Mouse (Mus musculus) heart, adult 2 months (tissue): ENCODE measurements around the gene Stfa2l1. TPM values are rescaled to one million over a fixed set of nuclear protein-coding genes. Genes with fewer than 3 reads are reported as not detected.
"Not testable (repeated sequence)": the region's sequence is repeated elsewhere in the genome, so short reads cannot be mapped to it uniquely, and the experiment has no call there.

Source experiments
- DNase-seq, 2 experiments: peaks; one replicate each; pipeline ENCODE4 v3.0.0; 2021
- H3K27ac ChIP-seq: fragments of 200-600 bp; 2 replicates; pipeline ENCODE4 v1.8.1; 2022
- H3K27me3 ChIP-seq: fragments of 200-500 bp; 2 replicates; pipeline ENCODE4 v1.6.1; 2012; ENCODE audit warnings: mild to moderate bottlenecking, low read length, inconsistent platforms, mixed read lengths; ENCODE audit not compliant: control insufficient read depth, insufficient read depth
- H3K36me3 ChIP-seq: fragments of 200-500 bp; 2 replicates; pipeline ENCODE4 v1.6.1; 2012; ENCODE audit warnings: low read length, inconsistent platforms; ENCODE audit not compliant: control insufficient read depth, insufficient read depth
- H3K4me1 ChIP-seq: fragments of 200-500 bp; 2 replicates; pipeline ENCODE4 v1.6.1; 2011; ENCODE audit warnings: low read length; ENCODE audit not compliant: control insufficient read depth, insufficient read depth
- H3K4me3 ChIP-seq: fragments of 200-600 bp; 2 replicates; pipeline ENCODE4 v1.8.1; 2022
- H3K79me2 ChIP-seq: fragments of 200-500 bp; replicated peaks from 2 replicates; pipeline ENCODE4 v1.6.1; 2012; ENCODE audit warnings: mild to moderate bottlenecking, inconsistent platforms, low read length, moderate library complexity, mixed read lengths; ENCODE audit not compliant: control insufficient read depth, insufficient read depth
- H3K9ac ChIP-seq: fragments of 200-500 bp; 2 replicates; pipeline ENCODE4 v1.6.1; 2012; ENCODE audit warnings: low read depth, mild to moderate bottlenecking, control low read depth, inconsistent platforms, low read length, mixed read lengths
- CTCF ChIP-seq: fragments of 200-600 bp; IDR thresholded peaks from 2 replicates; pipeline ENCODE4 v1.8.1; 2022; ENCODE audit warnings: antibody characterized with exemption, mild to moderate bottlenecking, moderate library complexity
- EP300 ChIP-seq: fragments of 200-500 bp; IDR thresholded peaks from 2 replicates; pipeline ENCODE4 v1.6.1; 2011; ENCODE audit warnings: low read depth, low read length, control low read depth; ENCODE audit not compliant: insufficient read depth
- POLR2A ChIP-seq: fragments of 200-500 bp; IDR thresholded peaks from 2 replicates; pipeline ENCODE4 v1.6.1; 2011; ENCODE audit warnings: mild to moderate bottlenecking, low read depth, low read length, control low read depth; ENCODE audit not compliant: insufficient read depth
- WGBS: fragments of 180-500 bp; shearing (Covaris S2); methylation state at CpG from one replicate; pipeline ENCODE4 v1.1.7; 2018; 5-methylcytosine and 5-hydroxymethylcytosine counted together
- intact Hi-C: fragments of 180-260 bp; cut with DNase I; formaldehyde crosslinking; loops from one replicate; pipeline ENCODE4 v1.15.1; 2025
- long read RNA-seq: library from polyadenylated mRNA; stranded (forward); transcript quantifications from one replicate; pipeline ENCODE4 v2.0.0, GENCODE M21; 2021
- polyA plus RNA-seq: library from polyadenylated mRNA; depleted of rRNA; stranded (reverse); fragments of >200 nt; gene quantifications from 2 replicates; pipeline ENCODE4 v1.2.3, GENCODE M21; 2012; rRNA removed
- total RNA-seq, 2 experiments: library from RNA; stranded (reverse); gene quantifications; 2 replicates each; pipeline ENCODE4 v1.2.3; 2021

The Stfa2l1 gene
- total RNA-seq (not detected), polyA plus RNA-seq (not detected in 2 replicates)
- long read RNA-seq: 0 reads

DNA sequence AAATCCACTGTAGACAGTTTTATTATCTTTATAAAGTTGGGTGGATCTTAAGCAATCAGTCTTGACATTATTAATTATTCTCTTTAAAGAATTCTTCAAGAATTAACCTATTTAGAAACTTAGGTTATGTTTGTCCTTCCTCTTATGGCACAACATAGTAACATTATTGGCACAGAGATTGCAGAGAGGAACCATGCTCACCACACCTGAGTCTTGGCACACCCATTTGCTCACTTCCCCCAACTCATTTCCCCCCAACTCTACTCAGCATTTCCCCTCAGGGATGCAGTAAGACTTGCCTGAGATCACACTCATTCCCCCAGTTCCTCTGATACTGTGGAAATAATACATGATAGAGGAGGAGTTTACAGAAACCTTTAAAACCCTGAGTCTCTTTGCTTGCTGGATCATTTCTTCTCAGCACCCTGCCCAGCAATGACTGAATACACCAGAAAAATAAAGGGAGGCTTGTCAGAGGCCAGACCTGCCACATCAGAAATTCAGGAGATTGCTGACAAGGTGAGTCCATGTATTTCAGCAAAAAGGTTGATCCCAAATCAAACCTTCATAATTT lies at the start of gene Stfa2l1:
Stfa2l1 (plus strand) TSS at position 410 of the 574 bp plus-strand sequence.
- H3K79me2 ChIP-seq: no peaks in the 10 kb centered on the region
- DNase-seq: no peak
- H3K27ac ChIP-seq: no peak within 1 kb of the TSS
- H3K4me3 ChIP-seq: no peak within 1 kb of the TSS
- intact Hi-C loops: no loop called here
- TF ChIP-seq POLR2A: no peak
- H3K27me3 ChIP-seq: no peaks in the 10 kb centered on the region
- no peaks in the 10 kb centered on the region for H3K4me1 ChIP-seq
- no peaks in the 10 kb centered on the region for H3K36me3 ChIP-seq
- no peak within 1 kb of the TSS for H3K9ac ChIP-seq

DNA sequence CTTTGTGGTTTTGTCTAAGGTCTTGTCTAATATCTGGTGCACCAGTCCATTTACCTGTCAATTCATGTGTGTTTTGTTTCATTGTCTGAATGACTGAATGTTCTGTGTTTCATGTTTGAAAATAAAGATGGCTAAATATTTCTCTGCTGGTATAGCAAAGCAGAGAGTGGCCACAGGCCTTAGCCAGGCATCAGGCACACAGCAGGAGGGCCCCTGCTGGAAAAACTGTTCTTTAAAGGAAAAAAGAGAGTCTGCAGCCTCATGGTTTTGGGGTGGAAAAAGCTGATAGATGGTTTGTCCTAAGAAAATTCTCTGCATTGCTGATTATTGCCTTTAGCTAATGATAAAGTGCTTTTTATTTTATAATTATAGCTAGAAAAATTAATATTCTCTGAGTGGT lies 45.1 kb upstream of the Stfa2l1 start:
- H3K9ac ChIP-seq, H3K79me2 ChIP-seq, H3K4me3 ChIP-seq, H3K4me1 ChIP-seq, H3K27ac ChIP-seq, H3K36me3 ChIP-seq, DNase-seq, H3K27me3 ChIP-seq, intact Hi-C loops: not testable (repeated sequence)

DNA sequence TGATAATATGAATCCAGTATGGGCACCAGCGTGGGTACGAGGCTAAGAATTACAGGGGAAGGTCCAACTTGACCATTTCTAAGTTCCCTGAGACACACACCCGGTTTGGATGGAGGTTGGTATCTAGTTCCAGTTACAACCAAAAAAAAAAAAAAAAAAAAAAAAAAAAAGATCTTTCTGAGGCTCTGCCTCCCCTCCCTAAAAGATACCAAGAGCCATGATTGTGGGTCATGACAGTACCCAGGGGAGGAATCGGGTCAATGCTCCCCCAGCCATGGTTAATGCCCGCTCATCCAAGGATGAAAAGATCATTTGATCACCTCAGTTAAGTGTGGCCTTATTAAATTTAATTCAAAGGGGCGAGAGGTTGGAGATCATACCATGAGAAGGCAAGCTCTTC lies 40.9 kb upstream of the Stfa2l1 start:
- DNase-seq, intact Hi-C loops, H3K4me3 ChIP-seq, H3K9ac ChIP-seq, H3K79me2 ChIP-seq, H3K27me3 ChIP-seq, H3K36me3 ChIP-seq, H3K27ac ChIP-seq, H3K4me1 ChIP-seq: not testable (repeated sequence)
- WGBS: 91% methylated on average over 6 of the region's 6 CpGs

GRCm38 (mm10) chr16:36128092-36128491 lies 28.5 kb upstream of the Stfa2l1 start:
- intact Hi-C loops: no loop called here
- Histone ChIP-seq H3K27me3 (no peaks in the 10 kb centered on the region), H3K4me1 (no peaks in the 10 kb centered on the region), H3K79me2 (no peaks in the 10 kb centered on the region), H3K4me3 (no peak overlapping the region), H3K9ac (no peak overlapping the region), H3K36me3 (no peaks in the 10 kb centered on the region), H3K27ac (no peak overlapping the region)
- TF ChIP-seq EP300 (no peak), CTCF (no peak), POLR2A (no peak)
- DNase-seq: no peak
- WGBS: 78% methylated on average over 7 of the region's 7 CpGs

DNA sequence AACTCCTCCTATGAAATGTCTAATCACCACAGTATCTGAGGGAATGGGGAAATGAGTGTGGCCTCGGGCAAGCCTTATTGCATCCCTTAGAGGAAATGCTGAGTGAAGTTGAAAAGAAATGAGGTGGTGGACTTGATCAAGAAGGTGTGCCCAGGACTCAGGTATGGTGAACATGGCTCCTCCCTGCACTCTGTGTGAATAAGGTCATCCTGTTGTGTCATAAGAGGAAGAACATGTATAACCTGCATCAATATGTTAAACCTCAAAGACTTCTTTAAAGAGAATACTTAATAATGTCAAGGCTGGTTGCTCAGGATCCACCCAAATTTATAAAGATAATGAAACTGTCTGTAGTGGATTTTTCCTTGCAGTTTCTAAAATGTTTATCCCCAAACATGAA lies 25.5 kb upstream of the Stfa2l1 start, which contains the start of gene Csta1:
Csta1 (minus strand) TSS at position 101 of the 400 bp plus-strand sequence.
- intact Hi-C loops: no loop called here
- DNase-seq: no peak
- no peak within 1 kb of the TSS for H3K4me3 ChIP-seq
- H3K36me3 ChIP-seq: no peaks in the 10 kb centered on the region
- H3K4me1 ChIP-seq: no peaks in the 10 kb centered on the region
- whole genome bisulfite sequencing: 62% methylated on average over 1 of the region's 1 CpGs
- H3K27ac ChIP-seq: no peak within 1 kb of the TSS
- no peak within 1 kb of the TSS for H3K9ac ChIP-seq
- TF ChIP-seq EP300: no peak
- no peak for TF ChIP-seq CTCF
- TF ChIP-seq POLR2A: no peak
- H3K27me3 ChIP-seq: peaks cover 2% of the 10 kb centered on the region; the same call in 1 of the 2 replicates
- no peaks in the 10 kb centered on the region for H3K79me2 ChIP-seq

- TF ChIP-seq EP300: no peak
- TF ChIP-seq POLR2A: no peak
- no peak for TF ChIP-seq CTCF
- Histone ChIP-seq H3K27ac (no peak overlapping the region), H3K27me3 (peaks cover 2% of the 10 kb centered on the region; the same call in 1 of the 2 replicates), H3K4me1 (no peaks in the 10 kb centered on the region), H3K79me2 (no peaks in the 10 kb centered on the region), H3K4me3 (no peak overlapping the region), H3K9ac (no peak overlapping the region), H3K36me3 (no peaks in the 10 kb centered on the region)
- WGBS: 74% methylated on average over 2 of the region's 2 CpGs
- intact Hi-C loops: no loop called here
- no peak for DNase-seq
Observed at GRCm38 (mm10) chr16:36138201-36138600, 18.4 kb upstream of the Stfa2l1 start.

DNA sequence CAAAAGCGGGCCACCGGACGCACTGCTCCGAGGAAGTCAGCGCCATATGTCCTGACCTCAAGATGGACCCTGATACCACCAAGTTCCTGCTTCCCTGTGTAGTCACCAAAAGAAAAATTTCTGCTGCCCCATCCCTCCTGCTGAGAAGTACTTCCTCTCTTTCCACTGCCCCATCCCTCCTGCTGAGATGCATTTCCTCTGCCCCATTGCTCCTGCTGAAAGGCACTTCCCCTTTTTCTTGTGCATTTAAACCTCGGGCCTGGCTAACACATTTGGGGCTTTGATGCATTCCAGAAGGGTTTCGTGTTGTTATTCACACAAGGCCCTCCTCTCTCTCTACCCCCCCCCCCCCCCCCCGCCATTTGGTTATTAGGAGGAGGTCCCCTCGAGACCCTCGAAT lies 11.2 kb downstream of the Stfa2l1 start:
- intact Hi-C loops, H3K27ac ChIP-seq, H3K4me1 ChIP-seq, H3K9ac ChIP-seq, H3K27me3 ChIP-seq, DNase-seq, H3K36me3 ChIP-seq, H3K79me2 ChIP-seq, H3K4me3 ChIP-seq: not testable (repeated sequence)
- WGBS: 84% methylated on average over 10 of the region's 10 CpGs
